Mouse (Mus musculus): Measurements from ENCODE around the gene Kcnn1. TPM values are rescaled to one million over a fixed set of nuclear protein-coding genes. Genes with fewer than 3 reads are reported as not detected.

The Kcnn1 gene
- polyA plus RNA-seq, 1 experiment from 2014 or later, result 12.6 TPM

GRCm38 (mm10) chr8:70894771-70895545 lies 31.9 kb upstream of the Kcnn1 start:
- Histone ChIP-seq H3K27ac (ENCODE audit: low read depth, low read length) (no peak overlapping the region), H3K36me3 (ENCODE audit: control insufficient read depth, insufficient read depth, low read length) (peaks cover 18% of the 10 kb centered on the region), H3K4me1 (ENCODE audit: control insufficient read depth, insufficient read depth, low read length) (peaks cover 17% of the 10 kb centered on the region), H3K27me3 (ENCODE audit: control insufficient read depth, insufficient read depth, low read length) (peaks cover 32% of the 10 kb centered on the region), H3K4me3 (ENCODE audit: low read depth, low read length) (no peak overlapping the region), H3K9ac (replicated peaks; ENCODE audit: low read depth, low read length) (no peak overlapping the region), H3K9me3 (ENCODE audit: control insufficient read depth, low read length) (no peaks in the 10 kb centered on the region), H3K4me2 (ENCODE audit: low read depth, low read length) (no peak overlapping the region)
- 97% methylated on average over 8 of the region's 8 CpGs for WGBS
- no peak for ATAC-seq (ENCODE audit: low read depth)

- ATAC-seq (ENCODE audit: low read depth), result no peak
- Histone ChIP-seq H3K9me3 (ENCODE audit: control insufficient read depth, low read length) (no peaks in the 10 kb centered on the region), H3K4me2 (ENCODE audit: low read depth, low read length) (no peak overlapping the region), H3K36me3 (ENCODE audit: control insufficient read depth, insufficient read depth, low read length) (peaks cover 18% of the 10 kb centered on the region), H3K4me3 (ENCODE audit: low read depth, low read length) (no peak overlapping the region), H3K27me3 (ENCODE audit: control insufficient read depth, insufficient read depth, low read length) (peaks cover 32% of the 10 kb centered on the region), H3K27ac (ENCODE audit: low read depth, low read length) (no peak overlapping the region), H3K9ac (replicated peaks; ENCODE audit: low read depth, low read length) (no peak overlapping the region), H3K4me1 (ENCODE audit: control insufficient read depth, insufficient read depth, low read length) (peaks cover 17% of the 10 kb centered on the region)
- 76% methylated on average over 2 of the region's 2 CpGs for WGBS
Observed at GRCm38 (mm10) chr8:70894385-70894720, 31.3 kb upstream of the Kcnn1 start.

GRCm38 (mm10) chr8:70893656-70894384 lies 30.8 kb upstream of the Kcnn1 start:
- no peak overlapping the region for H3K4me2 ChIP-seq (ENCODE audit: low read depth, low read length)
- H3K4me1 ChIP-seq (ENCODE audit: control insufficient read depth, insufficient read depth, low read length), result peaks cover 17% of the 10 kb centered on the region
- no peak overlapping the region for H3K4me3 ChIP-seq (ENCODE audit: low read depth, low read length)
- H3K27me3 ChIP-seq (ENCODE audit: control insufficient read depth, insufficient read depth, low read length), result peaks cover 32% of the 10 kb centered on the region
- H3K36me3 ChIP-seq (ENCODE audit: control insufficient read depth, insufficient read depth, low read length), result peaks cover 18% of the 10 kb centered on the region
- ATAC-seq (ENCODE audit: low read depth), result no peak
- no peaks in the 10 kb centered on the region for H3K9me3 ChIP-seq (ENCODE audit: control insufficient read depth, low read length)
- no peak overlapping the region for H3K27ac ChIP-seq (ENCODE audit: low read depth, low read length)
- H3K9ac ChIP-seq (replicated peaks; ENCODE audit: low read depth, low read length), result no peak overlapping the region
- 27% methylated on average over 12 of the region's 12 CpGs for WGBS

GRCm38 (mm10) chr8:70892896-70893655 lies 30.0 kb upstream of the Kcnn1 start:
- no peak overlapping the region for H3K27ac ChIP-seq (ENCODE audit: low read depth, low read length)
- H3K36me3 ChIP-seq (ENCODE audit: control insufficient read depth, insufficient read depth, low read length), result peaks cover 18% of the 10 kb centered on the region
- peaks cover 11% of the 10 kb centered on the region for H3K4me1 ChIP-seq (ENCODE audit: control insufficient read depth, insufficient read depth, low read length)
- H3K27me3 ChIP-seq (ENCODE audit: control insufficient read depth, insufficient read depth, low read length), result peaks cover 32% of the 10 kb centered on the region
- peak overlapping the region; percentile 30; the same call in 1 of the 2 replicates for H3K4me2 ChIP-seq (ENCODE audit: low read depth, low read length)
- ATAC-seq (ENCODE audit: low read depth), result no peak
- H3K9me3 ChIP-seq (ENCODE audit: control insufficient read depth, low read length), result no peaks in the 10 kb centered on the region
- WGBS, result 30% methylated on average over 20 of the region's 20 CpGs
- no peak overlapping the region for H3K9ac ChIP-seq (replicated peaks; ENCODE audit: low read depth, low read length)
- peak overlapping the region; percentile 26 for H3K4me3 ChIP-seq (ENCODE audit: low read depth, low read length)

GRCm38 (mm10) chr8:70892022-70892895 lies 29.2 kb upstream of the Kcnn1 start, which contains the start of gene Slc5a5:
Gene Slc5a5 (minus strand): TSS chr8:70892757.
- Histone ChIP-seq H3K9me3 (ENCODE audit: control insufficient read depth, low read length) (no peaks in the 10 kb centered on the region), H3K36me3 (ENCODE audit: control insufficient read depth, insufficient read depth, low read length) (peaks cover 18% of the 10 kb centered on the region), H3K4me1 (ENCODE audit: control insufficient read depth, insufficient read depth, low read length) (peaks cover 11% of the 10 kb centered on the region), H3K27me3 (ENCODE audit: control insufficient read depth, insufficient read depth, low read length) (peaks cover 32% of the 10 kb centered on the region), H3K27ac (ENCODE audit: low read depth, low read length) (no peak within 1 kb of the TSS), H3K9ac (replicated peaks; ENCODE audit: low read depth, low read length) (peak within 1 kb of the TSS; percentile 34; the same call in 1 of the 2 replicates), H3K4me3 (ENCODE audit: low read depth, low read length) (peak within 1 kb of the TSS; percentile 26), H3K4me2 (ENCODE audit: low read depth, low read length) (peak within 1 kb of the TSS; percentile 30; the same call in 1 of the 2 replicates)
- WGBS, result 4% methylated on average over 80 of the region's 80 CpGs
- ATAC-seq (ENCODE audit: low read depth), result no peak

GRCm38 (mm10) chr8:70891356-70891755 lies 28.3 kb upstream of the Kcnn1 start:
- H3K4me3 ChIP-seq (ENCODE audit: low read depth, low read length), result no peak overlapping the region
- 6% methylated on average over 21 of the region's 21 CpGs for WGBS
- H3K9ac ChIP-seq (replicated peaks; ENCODE audit: low read depth, low read length), result no peak overlapping the region
- H3K4me1 ChIP-seq (ENCODE audit: control insufficient read depth, insufficient read depth, low read length), result peaks cover 10% of the 10 kb centered on the region
- H3K27ac ChIP-seq (ENCODE audit: low read depth, low read length), result no peak overlapping the region
- ATAC-seq (ENCODE audit: low read depth), result no peak
- no peak overlapping the region for H3K4me2 ChIP-seq (ENCODE audit: low read depth, low read length)
- peaks cover 32% of the 10 kb centered on the region for H3K27me3 ChIP-seq (ENCODE audit: control insufficient read depth, insufficient read depth, low read length)
- H3K36me3 ChIP-seq (ENCODE audit: control insufficient read depth, insufficient read depth, low read length), result peaks cover 18% of the 10 kb centered on the region
- H3K9me3 ChIP-seq (ENCODE audit: control insufficient read depth, low read length), result no peaks in the 10 kb centered on the region

GRCm38 (mm10) chr8:70890656-70891055 lies 27.6 kb upstream of the Kcnn1 start:
- no peak overlapping the region for H3K27ac ChIP-seq (ENCODE audit: low read depth, low read length)
- no peak overlapping the region for H3K4me2 ChIP-seq (ENCODE audit: low read depth, low read length)
- H3K4me1 ChIP-seq (ENCODE audit: control insufficient read depth, insufficient read depth, low read length), result peaks cover 6% of the 10 kb centered on the region; the same call in 1 of the 2 replicates
- peaks cover 16% of the 10 kb centered on the region for H3K36me3 ChIP-seq (ENCODE audit: control insufficient read depth, insufficient read depth, low read length)
- WGBS, result 94% methylated on average over 5 of the region's 5 CpGs
- H3K9me3 ChIP-seq (ENCODE audit: control insufficient read depth, low read length), result no peaks in the 10 kb centered on the region
- peaks cover 32% of the 10 kb centered on the region for H3K27me3 ChIP-seq (ENCODE audit: control insufficient read depth, insufficient read depth, low read length)
- H3K9ac ChIP-seq (replicated peaks; ENCODE audit: low read depth, low read length), result no peak overlapping the region
- no peak overlapping the region for H3K4me3 ChIP-seq (ENCODE audit: low read depth, low read length)
- no peak for ATAC-seq (ENCODE audit: low read depth)

- Histone ChIP-seq H3K27me3 (ENCODE audit: control insufficient read depth, insufficient read depth, low read length) (peaks cover 25% of the 10 kb centered on the region), H3K27ac (ENCODE audit: low read depth, low read length) (no peak overlapping the region), H3K4me1 (ENCODE audit: control insufficient read depth, insufficient read depth, low read length) (peaks cover 6% of the 10 kb centered on the region; the same call in 1 of the 2 replicates), H3K9me3 (ENCODE audit: control insufficient read depth, low read length) (no peaks in the 10 kb centered on the region), H3K9ac (replicated peaks; ENCODE audit: low read depth, low read length) (0 out of 2 replicates have a peak overlapping the region, but pooled peaks have one; percentile 13), H3K4me3 (ENCODE audit: low read depth, low read length) (0 out of 2 replicates have a peak overlapping the region, but pooled peaks have one; percentile 2), H3K4me2 (ENCODE audit: low read depth, low read length) (0 out of 2 replicates have a peak overlapping the region, but pooled peaks have one; percentile 9), H3K36me3 (ENCODE audit: control insufficient read depth, insufficient read depth, low read length) (no peaks in the 10 kb centered on the region)
- WGBS, result 7% methylated on average over 18 of the region's 18 CpGs
- no peak for ATAC-seq (ENCODE audit: low read depth)
Observed at GRCm38 (mm10) chr8:70887669-70888068, 24.6 kb upstream of the Kcnn1 start.

All from neural tube, embryonic 14.5 days (tissue).